Mouse (Mus musculus): Measurements from ENCODE around the gene Socs1. TPM values are rescaled to one million over a fixed set of nuclear protein-coding genes. Genes with fewer than 3 reads are reported as not detected.

Gene Socs1
- polyA plus RNA-seq, 1 experiment from 2014 or later = 8.9 TPM

DNA sequence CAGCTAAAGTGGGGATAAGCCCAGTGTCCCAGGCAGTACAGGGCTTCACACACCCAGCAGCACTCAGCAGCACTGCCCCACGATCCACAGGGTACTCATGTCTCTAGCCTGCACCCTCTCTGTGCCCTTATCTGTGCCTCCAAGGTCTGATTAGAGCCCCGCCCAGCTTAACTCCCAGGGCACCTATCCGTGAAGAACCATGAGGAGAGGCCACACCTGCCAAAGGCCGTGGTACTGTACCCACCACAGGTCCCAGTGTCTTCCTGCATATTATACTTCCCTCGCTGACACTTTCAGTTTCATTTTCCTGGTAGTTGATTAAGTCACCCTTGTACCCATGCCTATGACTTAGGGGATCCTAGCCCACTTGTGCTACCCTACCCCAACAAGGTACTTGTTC is 52.9 kb downstream of the Socs1 start:
- Histone ChIP-seq H3K27me3 (peaks cover 10% of the 10 kb centered on the region), H3K9ac (replicated peaks) (no peak overlapping the region)
- no peak for ATAC-seq (ENCODE audit: insufficient number of reproducible peaks, insufficient read depth, low FRiP score, low TSS enrichment, low read depth)

More for the DNA sequence above, 52.9 kb downstream of the Socs1 start:
- no peak overlapping the region for H3K27ac ChIP-seq
- no peak overlapping the region for H3K4me2 ChIP-seq
- no peak overlapping the region for H3K4me3 ChIP-seq (replicated peaks)
- H3K9me3 ChIP-seq = no peaks in the 10 kb centered on the region
- peaks cover 8% of the 10 kb centered on the region; the same call in 1 of the 2 replicates for H3K4me1 ChIP-seq (replicated peaks)
- no peaks in the 10 kb centered on the region for H3K36me3 ChIP-seq
- WGBS = 85% methylated on average over 5 of the region's 5 CpGs

Other genes with a start within 250 kb of the Socs1 start
- gene Dexi, start 242.5 kb downstream of the Socs1 start, polyA plus RNA-seq (2016; fragmentation: Nextera tagmentation; extraction: Ambion mirVana) = 34.0 and 34.3 TPM in 2 replicates
- gene Clec16a, start 240.2 kb downstream of the Socs1 start, polyA plus RNA-seq (2016; fragmentation: Nextera tagmentation; extraction: Ambion mirVana) = 34.6 and 40.6 TPM in 2 replicates
- not detected in 2 replicates for gene Tnp2, start 3.1 kb upstream of the Socs1 start, polyA plus RNA-seq (2016; fragmentation: Nextera tagmentation; extraction: Ambion mirVana)
- gene Prm3, start 5.4 kb upstream of the Socs1 start, polyA plus RNA-seq (2016; fragmentation: Nextera tagmentation; extraction: Ambion mirVana) = not detected in 2 replicates
- gene Prm2, start 10.6 kb upstream of the Socs1 start, polyA plus RNA-seq (2016; fragmentation: Nextera tagmentation; extraction: Ambion mirVana) = not detected in 2 replicates
- 0.51 TPM in 1 of 2 replicates, not detected in the other for gene Prm1, start 20.3 kb upstream of the Socs1 start, polyA plus RNA-seq (2016; fragmentation: Nextera tagmentation; extraction: Ambion mirVana)
- gene Gm11172, start 27.4 kb upstream of the Socs1 start, polyA plus RNA-seq (2016; fragmentation: Nextera tagmentation; extraction: Ambion mirVana) = not detected in 2 replicates
- gene Rmi2, start 49.5 kb upstream of the Socs1 start, polyA plus RNA-seq (2016; fragmentation: Nextera tagmentation; extraction: Ambion mirVana) = 5.1 and 5.6 TPM in 2 replicates

Data from limb, embryonic 12.5 days (tissue).